Mouse (Mus musculus) liver, postnatal 0 days (tissue): Measurements from ENCODE around the gene Rtn4r.

Source experiments
- CTCF ChIP-seq: sonication (generic); IDR thresholded peaks from 2 replicates; pipeline ENCODE4 v1.5.1; 2016; ENCODE audit warnings: antibody characterized with exemption, low read depth
- EP300 ChIP-seq: IDR thresholded peaks from 2 replicates; pipeline ENCODE4 v1.6.1; 2016; ENCODE audit warnings: antibody characterized with exemption, low read depth, mild to moderate bottlenecking

- TF ChIP-seq CTCF, result no peak
- no peak for TF ChIP-seq EP300
Measured at GRCm38 (mm10) chr16:18135196-18135595, 7.8 kb downstream of the Rtn4r start.
